Mouse (Mus musculus) liver, embryonic 16.5 days (tissue): ENCODE results near the gene Slc35b4. TPM values are rescaled to one million over a fixed set of nuclear protein-coding genes. Genes with fewer than 3 reads are reported as not detected.

Experiments
- ATAC-seq: fragments of 200-750 bp; cut with Nextera tagmentation; 2 replicates; pipeline ENCODE4 v1.8.0; 2017; ENCODE audit warnings: low read depth, mild to moderate bottlenecking, moderate number of reproducible peaks, moderate library complexity
- H3K27ac ChIP-seq: fragments of 300-500 bp; sonication (generic); 2 replicates; pipeline ENCODE4 v1.5.1; 2014; ENCODE audit warnings: mild to moderate bottlenecking, low read length
- H3K27me3 ChIP-seq: fragments of 300-500 bp; sonication (generic); 2 replicates; pipeline ENCODE4 v1.6.1; 2014; ENCODE audit warnings: low read depth, low read length, mixed read lengths; ENCODE audit not compliant: control insufficient read depth, insufficient read depth
- H3K36me3 ChIP-seq: fragments of 300-500 bp; sonication (generic); 2 replicates; pipeline ENCODE4 v1.6.1; 2014; ENCODE audit warnings: mild to moderate bottlenecking; ENCODE audit not compliant: control insufficient read depth, insufficient read depth
- H3K4me1 ChIP-seq: fragments of 300-500 bp; sonication (generic); 2 replicates; pipeline ENCODE4 v1.6.1; 2014; ENCODE audit warnings: low read depth, low read length, mixed read lengths; ENCODE audit not compliant: control insufficient read depth
- H3K4me2 ChIP-seq: fragments of 300-500 bp; sonication (generic); 2 replicates; pipeline ENCODE4 v1.6.1; 2014; ENCODE audit warnings: low read depth, low read length, mixed read lengths
- H3K4me3 ChIP-seq: fragments of 300-500 bp; sonication (generic); 2 replicates; pipeline ENCODE4 v1.5.1; 2014; ENCODE audit warnings: low read depth, mild to moderate bottlenecking, low read length
- H3K9ac ChIP-seq: fragments of 300-500 bp; sonication (generic); 2 replicates; pipeline ENCODE4 v1.6.1; 2014; ENCODE audit warnings: low read depth, low read length
- H3K9me3 ChIP-seq: fragments of 300-500 bp; sonication (generic); replicated peaks from 2 replicates; pipeline ENCODE4 v1.6.1; 2016; ENCODE audit warnings: low read length; ENCODE audit not compliant: control insufficient read depth
- WGBS: fragments of 180-500 bp; shearing (Covaris S2); extraction: QIAGEN DNeasy Blood & Tissue Kit; methylation state at CpG from one replicate; pipeline ENCODE4 v1.1.7; 2014; ENCODE audit not compliant: insufficient replicate concordance; 5-methylcytosine and 5-hydroxymethylcytosine counted together
- polyA plus RNA-seq: library from polyadenylated mRNA; unstranded; fragments of >200 nt; fragmentation: Nextera tagmentation; extraction: Ambion mirVana; gene quantifications from 2 replicates; pipeline ENCODE4 v1.2.1, GENCODE M21; 2015

The Slc35b4 gene
- polyA plus RNA-seq, 1 experiment from 2014 or later = 20.4 TPM

- no peak overlapping the region for H3K9ac ChIP-seq
Measured at GRCm38 (mm10) chr6:34149066-34149465, 27.8 kb downstream of the Slc35b4 start.

GRCm38 (mm10) chr6:34148639-34149038, 28.3 kb downstream of the Slc35b4 start:
- Histone ChIP-seq H3K36me3 (no peaks in the 10 kb centered on the region), H3K27ac (no peak overlapping the region), H3K9ac (no peak overlapping the region), H3K4me2 (no peak overlapping the region), H3K4me1 (peaks cover under 1% of the 10 kb centered on the region; the same call in 1 of the 2 replicates), H3K4me3 (no peak overlapping the region), H3K9me3 (no peaks in the 10 kb centered on the region), H3K27me3 (no peaks in the 10 kb centered on the region)
- 65% methylated on average over 7 of the region's 7 CpGs for WGBS
- ATAC-seq = no peak

More at GRCm38 (mm10) chr6:34149066-34149465, 27.8 kb downstream of the Slc35b4 start:
- H3K27me3 ChIP-seq = no peaks in the 10 kb centered on the region
- no peaks in the 10 kb centered on the region for H3K9me3 ChIP-seq
- no peak overlapping the region for H3K4me2 ChIP-seq
- no peaks in the 10 kb centered on the region for H3K36me3 ChIP-seq
- 76% methylated on average over 9 of the region's 9 CpGs for WGBS
- no peak overlapping the region for H3K27ac ChIP-seq
- ATAC-seq = no peak
- H3K4me1 ChIP-seq = peaks cover 4% of the 10 kb centered on the region
- no peak overlapping the region for H3K4me3 ChIP-seq

- Histone ChIP-seq H3K9ac (no peak overlapping the region), H3K36me3 (no peaks in the 10 kb centered on the region), H3K27me3 (no peaks in the 10 kb centered on the region), H3K4me3 (no peak overlapping the region), H3K9me3 (no peaks in the 10 kb centered on the region), H3K27ac (no peak overlapping the region), H3K4me2 (no peak overlapping the region), H3K4me1 (no peaks in the 10 kb centered on the region)
- ATAC-seq = no peak
- WGBS = 62% methylated on average over 3 of the region's 3 CpGs
Measured at GRCm38 (mm10) chr6:34148021-34148420, 28.9 kb downstream of the Slc35b4 start.

GRCm38 (mm10) chr6:34146042-34146441, 30.9 kb downstream of the Slc35b4 start:
- Histone ChIP-seq H3K9me3 (no peaks in the 10 kb centered on the region), H3K27me3 (no peaks in the 10 kb centered on the region), H3K27ac (no peak overlapping the region), H3K9ac (no peak overlapping the region), H3K4me1 (no peaks in the 10 kb centered on the region), H3K36me3 (no peaks in the 10 kb centered on the region), H3K4me3 (no peak overlapping the region), H3K4me2 (no peak overlapping the region)
- WGBS = 46% methylated on average over 6 of the region's 6 CpGs
- no peak for ATAC-seq

- 76% methylated on average over 11 of the region's 11 CpGs for WGBS
- no peaks in the 10 kb centered on the region for H3K4me1 ChIP-seq
- no peak for ATAC-seq
Measured at GRCm38 (mm10) chr6:34142931-34143330, 34.0 kb downstream of the Slc35b4 start.

GRCm38 (mm10) chr6:34138366-34138765, 38.5 kb downstream of the Slc35b4 start:
- H3K36me3 ChIP-seq = no peaks in the 10 kb centered on the region
- no peaks in the 10 kb centered on the region for H3K27me3 ChIP-seq
- ATAC-seq = no peak
- WGBS = 64% methylated on average over 3 of the region's 3 CpGs
- no peak overlapping the region for H3K4me2 ChIP-seq
- no peaks in the 10 kb centered on the region for H3K9me3 ChIP-seq
- H3K4me1 ChIP-seq = no peaks in the 10 kb centered on the region
- H3K4me3 ChIP-seq = no peak overlapping the region
- no peak overlapping the region for H3K27ac ChIP-seq
- no peak overlapping the region for H3K9ac ChIP-seq

More at GRCm38 (mm10) chr6:34142931-34143330, 34.0 kb downstream of the Slc35b4 start:
- Histone ChIP-seq H3K27me3 (no peaks in the 10 kb centered on the region), H3K9me3 (no peaks in the 10 kb centered on the region), H3K9ac (no peak overlapping the region), H3K27ac (no peak overlapping the region), H3K4me2 (no peak overlapping the region), H3K4me3 (no peak overlapping the region), H3K36me3 (no peaks in the 10 kb centered on the region)

- no peak for ATAC-seq
- no peak overlapping the region for H3K9ac ChIP-seq
- H3K9me3 ChIP-seq = no peaks in the 10 kb centered on the region
- no peaks in the 10 kb centered on the region for H3K4me1 ChIP-seq
- H3K27me3 ChIP-seq = no peaks in the 10 kb centered on the region
- no peak overlapping the region for H3K27ac ChIP-seq
- H3K36me3 ChIP-seq = no peaks in the 10 kb centered on the region
- 74% methylated on average over 9 of the region's 9 CpGs for WGBS
- no peak overlapping the region for H3K4me2 ChIP-seq
- H3K4me3 ChIP-seq = no peak overlapping the region
Measured at GRCm38 (mm10) chr6:34132391-34132790, 44.5 kb downstream of the Slc35b4 start.

- Histone ChIP-seq H3K27me3 (no peaks in the 10 kb centered on the region), H3K4me3 (no peak overlapping the region), H3K4me1 (no peaks in the 10 kb centered on the region), H3K36me3 (no peaks in the 10 kb centered on the region), H3K9ac (no peak overlapping the region), H3K27ac (no peak overlapping the region), H3K9me3 (no peaks in the 10 kb centered on the region), H3K4me2 (no peak overlapping the region)
- 28% methylated on average over 2 of the region's 2 CpGs for WGBS
- ATAC-seq = no peak
Measured at GRCm38 (mm10) chr6:34129261-34129660, 47.6 kb downstream of the Slc35b4 start.

GRCm38 (mm10) chr6:34124401-34124800, 52.5 kb downstream of the Slc35b4 start:
- no peaks in the 10 kb centered on the region for H3K9me3 ChIP-seq
- no peak overlapping the region for H3K4me3 ChIP-seq
- WGBS = 40% methylated on average over 2 of the region's 2 CpGs
- no peak overlapping the region for H3K9ac ChIP-seq
- H3K4me1 ChIP-seq = no peaks in the 10 kb centered on the region
- no peak overlapping the region for H3K4me2 ChIP-seq
- no peaks in the 10 kb centered on the region for H3K36me3 ChIP-seq
- no peaks in the 10 kb centered on the region for H3K27me3 ChIP-seq
- ATAC-seq = no peak
- H3K27ac ChIP-seq = no peak overlapping the region
